ENCODE assay signal across 9 mouse cellular contexts in the genomic region with DNA sequence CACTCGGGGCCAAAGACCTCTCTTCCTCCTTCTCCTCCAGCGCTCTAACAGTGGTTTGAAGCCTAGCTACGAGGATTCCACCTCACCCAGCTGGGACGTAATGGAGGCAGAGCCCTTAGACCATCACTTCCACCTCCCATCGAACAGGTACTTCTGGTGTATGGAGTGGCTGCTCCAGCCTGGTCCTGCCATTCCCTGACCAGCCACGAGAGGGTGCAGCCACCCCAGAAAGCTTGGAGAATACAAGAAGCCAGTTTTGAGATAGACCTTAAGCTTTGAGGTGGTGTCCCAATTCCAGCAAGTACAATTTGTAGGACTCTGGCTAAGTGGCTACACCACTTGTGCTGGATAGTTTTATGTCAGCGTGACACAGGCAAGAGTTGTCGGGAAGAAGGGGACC. TPM values are rescaled to one million over a fixed set of nuclear protein-coding genes. Genes with fewer than 3 reads are reported as not detected.
A peak's percentile ranks its signal among the peaks of the same experiment; 100 is the strongest.
DNase-seq lines count a peak whose midpoint lies in the region; ATAC-seq and TF ChIP-seq lines count a peak whose summit lies in the region.
"Had no signal": no experiment of that assay in that cellular context is flagged by ENCODE, and none has a peak within 500 bp of the region (broad histone marks: within the 10 kb centered on the region; RNA-seq: fewer than 3 reads in every experiment).

No protein-coding gene starts in this region.

- peak; percentile 69 for TF ChIP-seq CTCF in forebrain, postnatal 0 days (IDR thresholded peaks at IDR 0.05; ENCODE audit: low read depth)
- TF ChIP-seq CTCF in left cerebral cortex, adult 2 months (IDR thresholded peaks at IDR 0.05) = peak; percentile 83

- H3K4me2 ChIP-seq in forebrain, postnatal 0 days (ENCODE audit: low read depth) = no peak overlapping the region
- no peak overlapping the region for H3K4me2 ChIP-seq in forebrain, embryonic 13.5 days

- no peaks in the 10 kb centered on the region for H3K36me3 ChIP-seq in forebrain, postnatal 0 days (ENCODE audit: insufficient read depth)
- H3K36me3 ChIP-seq in forebrain, embryonic 13.5 days (ENCODE audit: poor library complexity, severe bottlenecking) = no peaks in the 10 kb centered on the region

- no peak overlapping the region for H3K4me3 ChIP-seq in forebrain, postnatal 0 days (ENCODE audit: low read depth, low read length)
- H3K4me3 ChIP-seq in forebrain, embryonic 13.5 days = no peak overlapping the region
- H3K4me3 ChIP-seq in left cerebral cortex, adult 2 months = no peak overlapping the region

- no peaks in the 10 kb centered on the region for H3K27me3 ChIP-seq in forebrain, postnatal 0 days (ENCODE audit: insufficient read depth, low read length)
- no peaks in the 10 kb centered on the region for H3K27me3 ChIP-seq in forebrain, embryonic 13.5 days

- H3K4me1 ChIP-seq in forebrain, postnatal 0 days (ENCODE audit: insufficient read depth) = no peaks in the 10 kb centered on the region
- H3K4me1 ChIP-seq in forebrain, embryonic 13.5 days = no peaks in the 10 kb centered on the region

- peak; percentile 25 for DNase-seq in forebrain, postnatal 0 days
- peak; percentile 78 for DNase-seq in NIH3T3 (ENCODE audit: low read depth)
- DNase-seq in heart, postnatal 36 days = peak; percentile 65 to 76
- peak; percentile 28 to 63 for DNase-seq in left cerebral cortex, adult 2 months (ENCODE audit: extremely low spot score in 1 of 2, low spot score in 2 of 2)
- DNase-seq in natural killer cell, adult 2 months (ENCODE audit: low spot score in 2 of 2) = peak; percentile 34 to 64
- peak; percentile 86 for DNase-seq in testis, postnatal 10 days (ENCODE audit: low spot score)

- 39% methylated on average over 8 of the region's 8 CpGs for whole genome bisulfite sequencing in forebrain, postnatal 0 days
- WGBS in forebrain, embryonic 13.5 days = 39% methylated on average over 8 of the region's 8 CpGs

- no peak overlapping the region for H3K9ac ChIP-seq in forebrain, postnatal 0 days
- no peak overlapping the region for H3K9ac ChIP-seq in forebrain, embryonic 13.5 days

- intact Hi-C loops in heart, postnatal 36 days (cut with DNase I) = no loop called here
- intact Hi-C loops in left cerebral cortex, adult 2 months (cut with DNase I) = no loop called here

- H3K9me3 ChIP-seq in forebrain, postnatal 0 days (ENCODE audit: low read length) = no peaks in the 10 kb centered on the region
- no peaks in the 10 kb centered on the region for H3K9me3 ChIP-seq in forebrain, embryonic 13.5 days (replicated peaks)

- no peak for ATAC-seq in forebrain, postnatal 0 days
- ATAC-seq in forebrain, embryonic 13.5 days = no peak
- peak; percentile 95 for ATAC-seq in common myeloid progenitor, adult 5-6 weeks (replicated peaks; ENCODE audit: low read depth, poor library complexity, severe bottlenecking)

- no peak overlapping the region for H3K27ac ChIP-seq in forebrain, postnatal 0 days (ENCODE audit: low read depth, low read length)
- no peak overlapping the region for H3K27ac ChIP-seq in forebrain, embryonic 13.5 days
- no peak overlapping the region for H3K27ac ChIP-seq in left cerebral cortex, adult 2 months
- H3K27ac ChIP-seq: macrophage had no signal

RNA-seq across cellular contexts. Expression of gene Cyp2s1, which starts 38.4 kb away (rescaled TPM):
- total RNA-seq in forebrain, postnatal 0 days (2014; rRNA removed) = 1.2 and 2.0 TPM in 2 replicates
- 1.4 and 1.9 TPM in 2 replicates for polyA plus RNA-seq in forebrain, postnatal 0 days (2015; fragmentation: Nextera tagmentation; extraction: Ambion mirVana)
- polyA plus RNA-seq in forebrain, embryonic 13.5 days (2015; fragmentation: Nextera tagmentation; extraction: Ambion mirVana) = 0.49 and 0.78 TPM in 2 replicates
- total RNA-seq in common myeloid progenitor, adult 5-6 weeks (2017) = 0.27 and 0.29 TPM in 2 replicates
- 10 to 100 TPM in 1 of 2 experiments, 1 to 10 TPM in 1; 4.4 to 10.1 TPM for total RNA-seq in heart, postnatal 36 days (2021)
- total RNA-seq in left cerebral cortex, adult 2 months (2021) = 1 to 10 TPM; 3.2 to 4.2 TPM

RNA-seq across cellular contexts. Expression of gene Cyp2b10, which starts 42.3 kb away (rescaled TPM):
- total RNA-seq in forebrain, postnatal 0 days (2014; rRNA removed) = not detected in 2 replicates
- polyA plus RNA-seq in forebrain, postnatal 0 days (2015; fragmentation: Nextera tagmentation; extraction: Ambion mirVana) = not detected in 2 replicates
- not detected in 2 replicates for polyA plus RNA-seq in forebrain, embryonic 13.5 days (2015; fragmentation: Nextera tagmentation; extraction: Ambion mirVana)
- total RNA-seq in common myeloid progenitor, adult 5-6 weeks (2017) = not detected in 2 replicates
- 1 to 10 TPM; 1.3 to 2.0 TPM for total RNA-seq in heart, postnatal 36 days (2021)
- total RNA-seq in left cerebral cortex, adult 2 months (2021) = under 1 TPM in 1 of 2 experiments, not detected in 1; 0.18 TPM
- polyA plus RNA-seq: macrophage had no signal

Comparison
In these comparisons a context has a peak if more than half of its experiments do, and no peak if none do; other contexts are left out.
1. DNase-seq: peak in every context shown above with its lines; median percentile 86 in testis, postnatal 10 days; 78 in NIH3T3; 70 in heart, postnatal 36 days; 49 in natural killer cell, adult 2 months; 46 in left cerebral cortex, adult 2 months; 25 in forebrain, postnatal 0 days.